Mouse (Mus musculus) right cerebral cortex, postnatal 10 days (tissue): ENCODE data around the gene Chst15.
A peak's percentile ranks its signal among the peaks of the same experiment; 100 is the strongest.

Experiments used
- DNase-seq, 2 experiments: peaks; one replicate each; pipeline ENCODE4 v3.0.0; 2021; ENCODE audit warnings: low spot score in 2 of 2

Chst15 gene

DNA sequence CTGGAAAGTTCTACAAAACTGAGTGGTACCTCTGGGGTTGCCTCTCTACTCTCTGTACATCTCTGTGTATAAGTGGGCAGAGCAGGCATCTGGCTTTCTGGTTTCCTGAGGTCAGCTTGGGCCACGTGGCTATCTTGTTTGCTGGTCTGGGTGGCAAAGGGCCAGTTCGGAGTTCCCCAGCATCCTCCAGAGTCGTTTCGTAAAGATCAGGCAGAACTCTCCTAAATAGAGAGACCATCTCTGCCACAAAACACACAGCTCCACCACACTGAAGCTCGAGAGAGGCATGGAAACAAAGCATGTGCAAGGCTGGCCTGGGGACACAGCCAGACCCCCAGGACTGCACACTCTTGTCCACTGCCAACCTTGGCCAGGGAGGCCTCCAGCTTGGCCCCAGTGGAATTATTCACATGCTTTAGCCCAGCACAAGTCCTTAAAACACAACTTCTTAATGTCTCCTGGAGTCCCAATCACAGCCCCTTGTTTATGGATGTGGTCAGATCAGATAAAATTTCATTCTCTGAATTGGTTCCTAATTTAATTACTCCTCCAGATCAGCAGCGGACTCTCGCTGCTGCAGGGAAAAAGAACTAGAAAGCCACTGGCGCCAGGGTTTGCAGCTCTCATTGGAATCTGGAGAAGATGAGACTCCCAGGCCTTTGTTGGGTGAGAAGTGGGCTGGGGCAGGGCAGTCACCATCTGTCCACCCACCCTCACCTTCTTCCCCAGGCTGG, 14.4 kb downstream of the Chst15 start:
- peak in 1 of 2 experiments; percentile 50 for DNase-seq

DNA sequence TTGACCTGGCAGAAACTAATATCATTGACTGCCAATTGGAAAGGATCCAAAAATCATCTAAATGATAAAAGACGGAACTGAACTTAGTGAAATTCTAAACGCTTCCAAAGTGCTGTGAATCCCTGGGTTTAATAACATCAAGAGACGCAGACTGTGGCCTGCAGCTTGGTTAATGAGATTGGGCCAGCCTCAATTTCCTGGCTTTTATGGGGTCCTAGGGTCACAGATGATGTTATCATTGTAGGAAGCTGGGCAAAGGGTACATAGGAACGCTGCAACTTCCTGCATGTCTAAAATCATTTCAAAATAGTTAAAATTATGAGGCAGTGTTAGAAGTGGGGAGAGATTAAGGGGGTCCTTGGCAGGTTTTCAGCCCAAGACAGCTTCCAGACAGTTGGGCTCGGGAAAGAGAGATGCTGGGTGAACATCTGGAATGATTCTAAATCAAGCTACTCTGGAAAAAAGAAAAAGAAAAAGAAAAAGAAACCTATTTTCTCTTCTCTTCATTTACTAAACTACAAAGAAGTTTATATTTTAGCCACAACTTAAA, 17.3 kb downstream of the Chst15 start:
- no peak for DNase-seq

DNA sequence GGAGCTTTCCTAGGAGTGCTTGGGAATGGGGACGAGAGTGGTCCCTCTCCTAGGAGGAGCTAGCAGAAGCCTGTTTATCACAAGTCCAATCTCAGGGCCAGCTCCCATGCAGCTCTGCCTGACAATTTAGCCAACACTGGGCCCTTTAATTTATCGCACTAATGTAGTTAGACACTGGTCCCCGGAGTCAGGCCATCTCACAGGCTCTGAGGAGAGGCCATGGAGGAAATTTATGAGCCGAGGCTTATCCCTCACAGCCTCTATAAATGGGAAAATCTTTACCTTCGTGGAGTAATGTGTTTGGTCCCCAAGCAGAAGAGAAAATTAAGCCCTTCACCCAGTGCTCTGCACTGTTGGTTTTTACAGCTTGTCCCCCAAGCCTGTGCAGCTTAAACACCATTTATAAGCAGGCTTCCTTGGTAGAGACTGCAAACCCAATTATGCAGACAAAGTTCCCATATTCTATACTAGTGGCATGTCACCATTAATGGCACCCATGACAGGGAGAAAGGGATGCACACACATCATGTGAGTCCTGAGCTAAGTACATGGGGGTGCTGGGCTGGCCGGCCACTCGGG, 18.5 kb downstream of the Chst15 start:
- DNase-seq, result no peak

DNA sequence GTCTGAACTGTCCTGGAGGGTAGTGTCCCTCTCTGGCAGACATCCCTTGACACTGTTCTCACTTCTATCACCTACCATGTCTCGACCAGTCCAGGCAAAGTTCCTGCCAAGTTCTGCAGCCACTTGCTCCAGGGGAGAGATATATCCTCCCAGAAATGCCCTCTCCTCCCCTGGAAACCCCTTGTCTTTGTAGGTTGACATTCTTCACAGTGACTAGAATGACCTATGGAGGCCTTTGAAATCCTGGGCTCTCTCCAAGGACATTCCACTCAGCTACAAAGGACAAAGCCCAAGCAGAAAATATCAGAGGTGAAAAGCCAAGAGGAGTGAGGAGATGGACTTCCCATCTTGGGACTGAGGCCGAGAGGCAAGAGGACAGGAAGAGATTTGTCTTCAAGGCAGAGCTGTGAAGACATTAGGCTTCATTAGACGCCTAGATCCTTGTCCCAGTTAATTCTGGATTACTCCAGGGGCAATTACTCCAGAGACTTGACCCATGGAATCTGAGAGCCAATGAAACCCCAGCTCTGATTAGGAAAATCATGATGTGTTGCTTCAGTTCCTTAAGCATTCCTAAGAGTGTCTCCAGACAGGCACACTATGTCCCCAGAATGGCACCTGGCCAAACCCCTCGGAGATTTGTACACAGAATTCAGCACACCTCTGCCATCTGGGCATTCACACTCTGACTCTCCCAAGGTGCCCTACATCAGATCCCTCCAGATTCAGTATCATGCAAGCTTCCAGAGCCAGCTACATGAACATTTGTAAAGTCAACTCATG, 20.2 kb downstream of the Chst15 start:
- no peak for DNase-seq

DNA sequence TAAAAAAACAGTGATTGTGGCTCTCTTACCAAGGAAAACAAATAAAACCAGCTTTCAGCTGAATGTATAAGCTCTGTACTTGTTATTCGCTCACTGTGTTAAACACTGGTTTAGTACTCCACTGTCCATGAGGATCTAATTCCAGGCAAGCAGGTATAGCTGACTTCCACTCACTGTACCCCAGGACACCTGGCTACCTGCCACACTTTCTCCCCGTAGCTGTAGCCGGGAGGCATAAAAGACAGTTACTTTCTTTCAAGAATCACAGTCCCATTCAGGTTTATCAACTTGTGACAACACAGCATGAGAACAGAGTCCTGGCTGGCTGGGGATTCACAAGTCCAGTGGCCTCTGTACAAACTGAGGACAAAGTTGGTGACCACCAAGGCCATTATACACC, 20.9 kb downstream of the Chst15 start:
- DNase-seq, result no peak

DNA sequence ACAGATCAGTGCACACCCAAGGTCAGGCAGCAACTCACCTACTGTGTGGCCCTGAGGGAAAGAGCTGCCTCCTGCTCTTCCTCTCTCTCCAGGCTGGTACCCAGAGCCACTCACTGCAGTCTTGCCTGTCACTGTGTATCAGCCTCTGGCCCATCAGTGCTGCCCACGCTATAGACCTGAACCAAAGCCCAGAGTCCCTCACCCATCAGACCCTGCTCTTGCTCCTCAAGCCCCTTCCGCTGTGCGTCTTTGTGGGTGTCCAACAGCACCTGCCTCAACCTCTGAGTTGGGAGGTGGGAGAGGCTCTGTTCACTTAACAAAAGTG, 29.7 kb downstream of the Chst15 start:
- no peak for DNase-seq

DNA sequence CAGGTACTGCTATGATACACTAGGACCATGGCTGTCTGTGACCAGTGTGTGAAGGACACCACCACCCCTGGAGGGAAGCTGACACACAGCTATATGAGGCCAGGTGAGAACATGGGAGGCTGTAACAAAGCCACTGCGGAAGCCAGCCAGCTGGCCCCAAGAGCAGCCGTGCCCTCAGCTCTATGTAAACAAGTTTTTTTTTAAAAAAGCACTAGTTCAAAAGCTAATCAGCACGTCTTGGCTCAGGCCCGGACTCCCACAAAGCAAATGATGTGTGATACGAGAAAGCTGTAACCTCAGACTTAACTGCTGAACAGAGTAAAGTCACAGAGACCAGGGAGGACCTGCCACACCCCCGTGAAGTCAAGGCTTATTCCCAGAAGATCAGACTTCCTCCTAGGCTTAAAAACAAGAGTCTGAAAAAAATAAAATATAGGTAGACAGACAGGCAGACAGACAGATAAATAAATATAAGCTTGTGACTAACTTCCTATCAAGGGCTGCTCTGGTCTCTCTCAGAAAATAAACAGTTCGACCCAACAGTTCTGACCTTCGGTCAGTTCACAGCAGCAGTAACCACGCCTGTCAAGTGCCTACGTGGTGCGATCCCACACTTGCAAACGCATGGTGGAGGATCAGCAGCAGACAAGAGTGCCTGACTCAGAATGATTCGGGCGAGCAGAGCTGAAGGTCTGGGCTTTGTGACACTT, 30.2 kb downstream of the Chst15 start:
- DNase-seq, result no peak

DNA sequence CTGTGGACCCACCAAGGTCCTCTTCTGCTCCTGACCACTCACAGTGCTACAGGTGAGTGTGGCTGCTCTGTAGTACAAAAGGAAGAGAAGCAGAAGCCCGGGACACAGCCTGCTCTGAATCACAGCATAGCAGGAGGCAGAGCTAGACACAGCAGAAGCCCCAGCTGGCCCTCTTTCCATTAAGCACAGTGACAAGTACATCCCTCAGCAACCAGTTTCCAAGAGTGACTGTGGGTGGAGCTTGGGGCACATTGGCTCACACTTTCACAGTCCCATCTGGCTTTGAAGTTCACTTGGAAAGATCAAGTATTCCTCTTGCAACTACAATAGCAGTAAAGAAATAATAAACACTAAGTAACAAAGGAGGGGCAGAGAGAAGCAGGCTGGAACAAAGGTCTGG, 32.2 kb downstream of the Chst15 start:
- peak; percentile 49 to 65 for DNase-seq

DNA sequence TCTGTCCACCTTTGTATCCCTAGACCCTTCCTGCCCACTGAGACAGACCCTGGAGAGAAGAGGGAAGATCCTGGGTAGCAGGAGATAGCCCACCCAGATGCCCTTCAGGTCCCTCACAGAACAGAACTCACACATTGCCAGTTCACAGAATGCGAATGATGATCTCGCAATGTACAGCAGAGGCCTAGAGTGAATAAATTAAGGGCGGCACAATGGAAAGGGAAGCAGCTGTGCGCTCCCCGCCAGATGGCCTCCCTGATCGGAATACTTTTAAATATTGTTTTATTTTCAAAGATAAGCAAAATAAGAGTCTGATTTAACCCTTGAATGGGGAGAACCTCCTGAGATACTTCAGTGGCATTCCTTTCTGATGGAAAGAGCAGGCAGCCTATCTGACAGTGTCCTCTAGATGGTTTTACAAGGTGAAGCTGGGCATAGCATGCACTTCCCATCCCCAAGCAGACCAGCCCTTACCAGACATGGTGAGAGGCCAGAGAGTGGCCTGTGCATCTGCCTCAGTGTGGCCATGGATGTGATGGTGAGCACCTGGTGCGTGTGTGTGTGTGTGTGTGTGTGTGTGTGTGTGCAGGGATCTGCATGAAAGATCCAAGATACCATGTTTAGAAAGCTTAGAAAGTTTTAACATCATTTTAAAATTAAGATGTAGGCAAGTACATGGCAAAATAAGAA, 32.8 kb downstream of the Chst15 start:
- DNase-seq, result no peak

DNA sequence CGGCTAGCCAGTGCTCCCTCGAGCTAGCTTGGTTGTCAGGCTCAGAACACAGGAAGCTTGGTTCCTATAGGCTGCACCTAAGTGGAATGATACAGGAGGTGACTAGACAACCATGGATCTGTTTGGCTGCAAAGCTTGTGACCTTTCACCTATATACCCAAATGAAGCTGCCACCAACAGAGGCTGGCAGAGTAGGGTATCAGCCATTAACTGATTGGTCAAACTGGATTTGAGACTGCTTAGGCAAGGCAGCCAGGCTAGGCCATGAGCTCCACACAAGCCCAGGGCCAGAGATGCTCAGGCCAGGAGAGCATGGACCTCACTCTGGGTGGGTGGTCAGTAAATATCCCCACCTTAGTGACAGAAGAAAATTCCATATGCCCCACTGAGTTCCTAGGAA, 34.5 kb downstream of the Chst15 start:
- DNase-seq, result no peak

DNA sequence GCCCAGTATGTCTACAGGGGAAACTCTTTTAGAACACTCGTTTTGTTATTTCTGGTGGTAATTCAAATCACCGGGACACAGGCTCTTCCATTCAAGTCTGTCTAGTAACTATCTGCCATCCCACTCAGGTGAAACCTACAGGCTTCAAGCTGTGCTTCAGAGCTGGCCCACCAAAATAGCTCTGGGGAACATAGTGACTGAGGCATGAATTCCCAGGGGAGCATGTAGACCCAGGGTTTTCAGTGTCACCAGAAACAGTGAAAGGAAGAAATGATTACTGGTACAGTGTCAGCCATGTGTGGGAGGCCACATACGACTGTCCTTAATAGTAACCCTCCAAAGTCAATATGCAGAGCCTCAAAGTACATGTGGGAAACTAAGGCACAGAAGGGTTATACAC, 34.9 kb downstream of the Chst15 start:
- DNase-seq, result no peak

DNA sequence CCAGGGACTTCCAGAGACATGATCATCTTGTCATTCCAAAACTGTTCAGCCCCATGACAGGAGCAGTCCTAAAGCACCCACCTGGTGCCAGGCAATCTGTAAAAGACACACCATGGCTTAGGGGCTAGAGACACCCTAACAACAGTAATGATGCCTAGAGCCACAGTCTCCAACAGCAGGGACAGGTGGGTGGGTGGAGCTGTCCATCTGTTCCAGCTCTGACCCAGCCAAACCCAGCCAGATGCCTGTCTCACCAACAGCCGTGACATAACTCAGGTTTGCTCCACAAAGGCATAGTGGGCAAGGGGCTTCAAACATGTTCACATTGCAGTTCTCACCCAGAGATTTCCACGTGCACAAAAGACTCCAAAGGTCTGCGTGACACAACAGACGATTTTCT, 35.3 kb downstream of the Chst15 start:
- no peak for DNase-seq

DNA sequence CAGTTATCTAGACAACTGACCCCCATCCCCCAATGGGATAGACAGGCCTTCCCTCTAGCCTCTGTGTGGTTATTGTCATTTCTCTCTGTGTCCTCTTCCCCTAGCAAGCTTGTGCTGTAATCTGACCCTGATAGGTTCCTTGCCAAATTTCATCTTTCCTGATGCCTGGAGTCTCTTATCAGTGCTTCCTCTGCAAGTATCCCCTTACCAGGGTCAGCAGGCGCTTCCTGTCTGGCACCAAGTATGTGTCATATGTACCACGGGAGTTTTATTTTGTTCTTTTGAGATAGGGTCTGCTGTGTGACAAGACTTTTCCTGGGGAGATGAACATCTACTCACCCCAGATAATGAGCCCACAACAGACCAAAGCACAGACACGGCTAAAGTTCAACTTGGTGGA, 38.4 kb downstream of the Chst15 start:
- no peak for DNase-seq

DNA sequence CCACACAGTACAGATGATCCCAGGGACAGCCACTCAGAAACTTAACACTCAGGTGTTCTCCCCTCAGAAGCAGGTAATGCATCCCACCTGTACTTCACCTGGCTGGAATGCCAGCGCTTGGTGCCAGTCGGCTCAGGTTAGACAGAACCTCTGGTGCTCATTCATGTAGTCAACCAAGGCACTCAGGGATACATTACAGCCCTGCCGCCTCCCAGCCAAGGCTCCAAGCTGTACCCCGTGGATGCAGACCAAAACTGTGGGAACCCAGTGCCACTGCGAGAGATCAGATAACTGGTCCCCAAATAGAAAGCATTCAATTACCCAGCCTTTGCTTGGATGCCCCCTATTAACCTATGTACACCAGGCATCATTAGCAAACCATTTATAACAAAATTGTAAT, 40.7 kb downstream of the Chst15 start:
- no peak for DNase-seq

DNA sequence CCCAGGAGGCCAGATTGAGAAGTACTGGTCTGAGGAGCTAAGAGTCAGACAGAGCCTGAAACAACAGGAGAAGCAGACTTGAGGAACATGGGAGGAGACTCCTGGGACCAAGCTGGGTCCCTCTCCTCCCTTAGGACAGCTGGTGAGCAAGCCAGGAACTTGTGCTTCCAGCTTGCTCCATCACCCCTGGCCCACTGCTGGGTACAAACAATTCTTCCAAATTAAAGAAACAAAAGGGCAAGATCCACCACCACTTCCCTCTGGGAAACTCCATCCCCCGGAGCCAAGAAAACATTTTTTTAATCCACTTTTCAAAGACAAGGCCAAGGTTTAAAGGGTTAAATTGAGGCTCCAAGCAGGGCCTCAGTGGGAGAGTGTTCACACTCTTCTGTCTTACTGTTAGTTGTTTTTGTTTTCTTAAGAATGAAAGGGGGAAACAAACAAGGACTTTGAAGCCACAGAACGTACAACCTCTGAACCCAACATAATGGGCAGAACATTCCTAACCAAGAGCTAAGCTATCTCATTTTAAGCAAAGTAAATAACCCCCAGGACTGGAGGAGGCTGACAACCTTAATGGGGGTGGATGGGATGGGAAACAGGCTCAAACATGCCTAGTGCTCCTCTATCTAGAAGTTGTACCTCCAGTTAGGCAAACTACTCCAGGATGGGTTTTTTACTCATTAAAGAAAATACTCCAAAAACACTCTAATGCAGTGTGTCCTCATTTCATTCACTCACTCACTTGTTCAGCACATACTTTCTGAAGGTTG, 43.1 kb downstream of the Chst15 start:
- no peak for DNase-seq

DNA sequence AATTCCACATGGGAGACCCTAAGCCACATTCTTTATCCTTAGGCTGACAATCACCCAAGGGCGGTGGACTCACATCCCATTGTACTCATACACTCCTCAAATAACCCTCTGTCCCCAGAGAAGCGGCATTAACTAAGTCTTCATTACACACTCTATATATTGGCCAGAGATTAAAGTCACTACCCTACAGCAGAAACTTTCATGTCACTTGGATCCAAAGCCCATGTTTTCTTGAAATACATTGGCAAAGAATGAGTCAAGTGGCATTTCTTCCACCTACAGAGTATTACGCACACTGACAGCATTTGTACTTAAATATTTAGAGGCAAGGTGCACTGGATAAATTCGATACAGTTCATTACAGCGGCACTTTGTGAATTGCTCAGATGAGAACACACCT, 44.0 kb downstream of the Chst15 start:
- no peak for DNase-seq

DNA sequence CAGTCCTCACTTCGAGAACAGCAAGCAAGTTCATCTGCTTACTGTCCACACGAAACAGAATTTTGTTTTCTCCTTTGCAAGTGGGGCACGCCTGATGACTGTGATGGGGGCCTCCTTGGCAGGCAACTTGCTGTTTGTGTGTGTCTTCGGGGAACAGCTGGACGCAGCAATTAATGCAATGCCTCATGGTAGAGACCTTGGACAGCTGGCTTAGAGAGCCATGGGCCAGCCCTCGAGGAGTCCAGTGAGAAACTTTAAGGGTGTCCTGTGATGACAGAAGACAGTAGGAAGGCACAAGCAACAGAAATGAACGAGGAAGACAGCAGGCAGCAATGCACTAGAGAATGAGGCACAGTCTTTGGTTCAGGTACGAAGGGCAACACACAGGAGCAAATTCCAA, 46.7 kb downstream of the Chst15 start:
- no peak for DNase-seq

DNA sequence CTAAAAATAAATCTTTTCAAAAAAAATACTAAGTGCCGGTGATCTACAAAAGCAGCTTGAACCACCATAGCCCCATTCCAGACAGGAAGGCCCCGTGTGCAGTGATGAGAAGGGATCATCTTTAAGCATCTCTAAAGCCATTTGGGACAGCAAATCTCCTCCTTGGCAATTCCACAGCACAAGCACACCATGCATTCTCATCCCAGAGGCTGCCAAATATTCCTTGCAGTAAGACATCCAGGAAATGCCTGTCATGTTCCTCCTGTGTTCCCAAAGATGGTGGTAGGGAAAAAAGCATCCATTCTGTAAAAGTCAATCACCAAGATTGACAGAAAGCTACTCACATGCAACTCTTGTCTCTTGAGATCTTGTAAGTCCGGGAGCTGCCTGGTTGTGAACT, 47.4 kb downstream of the Chst15 start:
- DNase-seq, result no peak

DNA sequence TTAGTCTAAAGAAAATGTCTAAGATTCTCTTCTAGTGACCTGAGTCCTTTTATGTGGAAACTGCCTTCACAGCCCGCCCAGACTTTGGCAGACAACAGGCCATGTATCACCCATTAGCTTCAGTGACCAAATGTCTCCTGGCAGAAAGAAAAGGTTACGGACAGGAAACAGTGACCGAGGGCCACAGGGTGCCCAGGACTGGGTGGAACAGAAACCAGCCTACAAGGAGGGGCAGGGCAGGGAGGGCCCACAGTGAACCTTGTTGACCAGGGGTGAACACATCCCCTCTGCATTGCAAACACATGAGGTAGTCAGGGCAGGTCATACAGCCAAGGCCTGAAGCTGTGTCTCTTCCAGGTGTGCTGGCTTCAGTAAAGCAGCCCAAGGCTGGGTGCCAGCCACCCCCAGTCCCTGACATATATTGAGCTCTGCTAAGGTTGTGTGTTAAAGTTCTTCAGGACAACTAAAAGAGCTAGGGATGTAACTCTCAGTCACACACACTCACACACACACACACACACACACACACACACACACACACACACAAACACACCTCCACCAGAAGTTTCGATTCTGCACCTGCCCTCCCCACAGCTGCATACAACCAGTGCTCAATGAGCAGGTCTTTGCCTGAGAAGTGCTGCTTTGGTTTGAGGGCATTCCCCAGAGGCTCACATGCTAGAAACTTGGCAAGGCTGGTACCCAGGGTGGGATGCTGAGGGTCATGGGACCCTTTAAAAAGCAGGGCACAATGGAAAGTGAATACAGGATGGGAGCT, 49.1 kb downstream of the Chst15 start:
- no peak for DNase-seq

DNA sequence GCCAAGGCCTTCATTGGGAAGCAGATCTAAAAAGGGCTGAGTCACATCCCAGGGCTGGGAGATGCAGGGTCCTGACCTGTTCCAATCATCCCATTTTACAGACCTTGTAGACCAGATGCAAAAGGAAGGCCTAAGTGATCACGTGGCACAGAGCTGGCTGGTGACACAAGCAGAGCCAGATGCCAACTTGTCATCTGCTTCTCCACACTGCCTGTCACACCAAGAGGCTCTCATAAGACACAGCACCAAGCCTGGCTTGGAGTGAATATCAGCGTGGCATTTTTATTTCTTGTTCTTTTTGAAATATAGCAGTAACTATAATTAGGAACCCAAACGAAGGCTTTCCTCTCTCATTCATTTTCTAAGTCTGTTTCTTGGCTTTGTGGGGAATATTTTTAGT, 52.3 kb downstream of the Chst15 start:
- peak; percentile 55 to 81 for DNase-seq
